Mouse (Mus musculus) induced T-regulatory cell, adult 2 months (primary cell): ENCODE data around the gene Spint2.
"Not testable (repeated sequence)": the region's sequence is repeated elsewhere in the genome, so short reads cannot be mapped to it uniquely, and the experiment has no call there.

ENCODE experiments used
- DNase-seq: peaks from one replicate; pipeline ENCODE4 v3.0.0-alpha.2; 2012; ENCODE audit warnings: low read depth

Gene Spint2

DNA sequence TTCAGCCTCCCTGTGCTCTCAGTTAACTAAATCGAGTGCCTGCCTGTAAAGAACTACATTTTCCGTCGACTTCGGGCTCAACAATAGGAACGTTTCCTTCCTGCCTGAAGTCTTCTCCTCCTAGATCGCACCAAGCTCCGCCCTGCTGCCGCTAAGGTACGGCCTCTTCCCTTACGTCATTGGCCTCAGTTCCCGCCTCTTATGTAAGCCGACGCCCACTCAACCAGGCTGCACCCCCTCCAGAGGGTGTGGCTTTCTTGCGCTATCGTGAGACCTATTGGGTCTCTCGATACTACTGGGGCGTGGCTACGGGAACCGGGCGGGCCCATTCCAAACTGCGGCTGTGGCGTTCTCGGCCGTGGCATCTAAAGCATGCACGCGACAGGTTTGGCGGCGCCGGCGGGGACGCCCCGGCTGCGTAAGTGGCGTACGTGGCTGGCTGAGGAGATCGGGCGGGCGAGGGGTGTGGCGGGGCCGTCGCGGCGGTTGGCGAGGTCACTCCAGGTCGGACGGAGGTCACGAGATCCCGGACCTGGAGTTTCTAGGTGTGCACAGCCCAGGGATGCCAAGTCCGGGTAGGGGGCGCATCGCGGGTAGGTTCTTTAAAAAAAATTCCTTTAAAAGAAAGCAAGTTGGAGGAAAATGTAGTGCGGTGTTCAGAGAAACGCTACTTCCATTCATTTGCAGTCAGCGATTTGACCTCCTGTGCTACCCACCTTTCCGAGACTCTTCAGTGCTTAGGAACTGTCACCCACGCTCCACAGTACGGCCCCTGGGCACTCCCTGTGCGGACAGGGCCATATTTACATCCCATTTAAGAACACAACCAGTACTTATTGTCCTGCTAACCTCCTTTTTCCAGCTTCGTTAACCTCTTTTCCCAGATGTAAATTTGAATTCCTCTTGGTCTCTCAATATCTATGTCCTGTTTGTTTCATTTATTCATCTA, 43.4 kb downstream of the Spint2 start, which contains the start of gene Yif1b:
Gene Yif1b (plus strand): TSS at position 311 of the 949 bp plus-strand sequence.
- peak; percentile 100 for DNase-seq

DNA sequence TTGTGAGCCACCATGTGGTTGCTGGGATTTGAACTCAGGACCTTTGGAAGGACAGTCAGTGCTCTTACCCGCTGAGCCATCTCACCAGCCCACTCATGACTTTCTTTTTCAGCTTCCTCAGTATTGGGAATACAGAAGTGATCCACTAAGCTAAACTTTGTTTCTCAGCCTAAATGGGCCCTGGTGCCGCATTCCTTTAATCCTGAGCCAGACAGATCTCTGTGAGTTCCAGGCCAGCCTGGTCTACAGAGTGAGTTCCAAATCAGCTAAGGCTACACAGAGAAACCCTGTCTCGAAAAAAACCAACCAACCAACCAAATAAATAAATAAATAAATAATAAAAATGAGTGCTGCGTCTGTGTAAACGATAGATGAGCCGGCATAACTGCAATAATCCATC, 44.1 kb downstream of the Spint2 start:
- DNase-seq, result not testable (repeated sequence)

- no peak for DNase-seq
Measured at GRCm38 (mm10) chr7:29236593-29236992, 45.1 kb downstream of the Spint2 start.

DNA sequence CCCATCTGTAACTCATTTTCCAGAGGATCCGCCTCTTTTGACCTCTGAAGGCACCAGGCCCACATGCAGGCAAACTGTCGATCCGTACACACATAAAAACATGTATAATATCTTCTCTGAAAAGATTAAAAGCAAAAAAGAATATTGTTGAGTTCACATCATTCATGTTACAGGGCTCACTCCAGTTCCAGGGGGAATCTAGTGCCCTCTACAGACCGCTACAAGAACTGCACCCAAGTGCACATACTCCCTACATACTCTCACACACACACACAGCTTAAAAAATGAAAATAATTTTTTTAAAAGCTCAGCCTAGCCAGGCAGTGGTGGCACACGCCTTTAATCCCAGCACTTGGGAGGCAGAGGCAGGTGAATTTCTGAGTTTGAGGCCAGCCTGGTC, 47.1 kb downstream of the Spint2 start:
- DNase-seq, result peak; percentile 55

GRCm38 (mm10) chr7:29233745-29234144, 48.0 kb downstream of the Spint2 start:
- no peak for DNase-seq

- DNase-seq, result peak; percentile 72
Measured at GRCm38 (mm10) chr7:29232247-29233013, 49.3 kb downstream of the Spint2 start, which contains the start of gene Kcnk6. TSS of gene Kcnk6 (minus strand) at chr7:29232515.

- DNase-seq, result no peak
Measured at GRCm38 (mm10) chr7:29231517-29231916, 50.2 kb downstream of the Spint2 start.

DNA sequence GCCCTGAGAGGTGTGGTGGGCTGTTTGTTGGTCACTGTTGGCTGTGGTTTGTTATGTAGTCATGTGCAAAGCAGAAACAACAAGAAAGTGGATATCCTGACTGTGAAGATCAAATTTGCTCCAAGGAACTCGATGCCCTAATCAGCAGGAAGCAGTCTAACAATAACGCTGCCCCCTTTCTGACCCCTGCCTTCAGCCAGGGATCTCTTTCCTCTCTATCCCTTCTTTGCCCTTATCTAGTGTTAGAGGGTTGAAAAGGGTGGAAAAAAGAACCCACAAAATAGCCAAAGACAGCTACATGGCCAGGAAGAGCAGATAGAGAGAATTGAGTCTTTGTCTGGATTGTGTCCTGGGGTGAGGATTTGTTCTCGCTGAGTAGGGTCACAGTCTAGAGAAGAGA, 51.2 kb downstream of the Spint2 start:
- DNase-seq, result no peak

GRCm38 (mm10) chr7:29228202-29228601, 53.5 kb downstream of the Spint2 start:
- no peak for DNase-seq

GRCm38 (mm10) chr7:29225520-29225919, 56.2 kb downstream of the Spint2 start:
- DNase-seq, result no peak

DNA sequence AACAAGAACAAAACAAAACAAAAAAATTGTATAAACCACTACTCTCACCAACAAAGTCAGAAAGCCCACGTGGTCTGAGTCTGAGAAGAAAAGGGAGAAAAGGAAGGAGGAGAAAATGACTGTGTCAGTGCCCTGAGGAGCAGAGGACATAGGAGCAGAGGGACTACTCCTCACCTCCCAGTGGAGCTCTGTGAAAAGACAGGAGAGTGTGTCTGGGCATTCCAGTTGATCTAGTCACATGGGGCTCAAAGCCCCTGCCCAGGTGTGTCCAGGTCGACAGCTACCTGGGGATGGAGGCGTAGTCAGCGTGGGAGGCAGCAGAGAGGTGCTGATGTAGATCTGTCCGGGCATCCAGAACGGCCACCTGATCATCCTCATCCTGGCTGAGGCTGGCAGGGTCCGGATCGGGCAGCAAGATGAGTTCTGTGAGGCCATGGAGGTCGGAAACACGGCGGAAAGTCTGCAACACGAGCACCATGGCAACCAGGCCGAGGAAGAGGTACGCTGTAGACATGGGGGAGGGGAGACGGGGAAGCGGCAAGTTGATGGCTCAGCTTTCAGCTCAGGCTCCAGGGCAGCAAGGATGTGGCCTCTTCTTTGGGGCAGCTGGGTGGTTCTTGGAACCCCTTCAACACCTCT, 56.8 kb downstream of the Spint2 start:
- peak; percentile 56 for DNase-seq

GRCm38 (mm10) chr7:29214846-29215245, 66.9 kb downstream of the Spint2 start:
- no peak for DNase-seq

DNA sequence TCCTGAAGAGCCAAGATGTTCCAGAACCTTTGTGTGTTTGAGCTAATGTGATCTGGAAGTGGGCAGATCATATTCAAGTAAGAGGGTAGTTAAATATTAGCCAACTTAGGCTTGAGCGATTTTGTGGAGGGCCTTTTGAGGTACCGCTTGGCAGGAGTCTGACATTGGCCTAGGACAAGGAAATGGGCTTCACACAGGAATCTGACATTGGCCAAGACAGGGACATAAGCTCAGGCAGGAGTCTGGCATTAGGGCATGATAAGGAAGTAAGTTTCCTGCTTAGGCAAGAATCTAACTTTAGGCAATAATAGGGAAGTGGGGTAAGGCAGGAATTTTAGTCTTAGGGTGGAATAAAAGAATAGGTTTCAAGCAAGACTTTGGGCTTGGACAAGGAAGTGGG, 67.5 kb downstream of the Spint2 start:
- no peak for DNase-seq

DNA sequence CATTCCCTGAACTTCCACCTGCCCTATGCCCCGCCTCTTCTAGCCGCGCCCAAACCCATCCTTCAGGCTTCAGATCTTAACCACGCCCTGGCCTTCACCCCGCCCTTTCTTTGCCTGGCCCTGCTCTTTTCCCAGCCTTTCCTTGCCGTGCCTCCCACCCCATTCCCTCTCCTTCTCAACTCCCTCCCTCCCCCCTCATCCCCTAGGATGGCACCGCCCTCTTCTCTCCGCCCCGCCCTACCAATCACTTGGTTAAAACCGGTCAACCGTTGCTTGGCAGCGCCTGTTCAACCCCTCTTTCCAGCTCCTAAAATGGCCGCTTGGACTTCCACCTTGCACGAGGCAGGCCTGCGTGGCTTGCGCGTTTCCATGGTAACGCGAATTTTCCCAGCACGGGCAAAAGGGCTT, 68.0 kb downstream of the Spint2 start, which contains the start of gene Catsperg1:
Gene Catsperg1 (minus strand): TSS at position 361 of the 408 bp plus-strand sequence.
- DNase-seq, result no peak

- DNase-seq, result not testable (repeated sequence)
Measured at GRCm38 (mm10) chr7:29212775-29213560, 68.7 kb downstream of the Spint2 start.

- no peak for DNase-seq
Measured at GRCm38 (mm10) chr7:29212199-29212765, 69.4 kb downstream of the Spint2 start.

GRCm38 (mm10) chr7:29211415-29212198, 70.1 kb downstream of the Spint2 start:
- DNase-seq, result peak; percentile 94

DNA sequence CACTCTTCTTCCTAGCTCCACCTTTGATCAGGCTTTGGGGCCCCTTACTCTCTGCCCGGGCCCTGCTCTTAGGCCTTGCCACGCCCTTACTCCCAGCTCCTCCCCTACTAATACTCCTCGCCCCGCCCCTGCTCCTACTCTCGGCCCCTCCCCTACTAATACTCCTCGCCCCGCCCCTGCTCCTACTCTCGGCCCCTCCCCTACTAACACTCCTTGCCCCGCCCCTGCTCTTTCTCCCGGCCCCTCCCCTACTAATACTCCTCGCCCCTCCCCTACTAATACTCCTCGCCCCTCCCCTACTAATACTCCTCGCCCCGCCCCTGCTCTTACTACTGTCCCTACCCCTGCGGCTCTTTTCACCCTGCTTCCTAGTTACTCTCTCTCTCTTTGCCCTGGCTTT, 70.7 kb downstream of the Spint2 start:
- DNase-seq, result not testable (repeated sequence)
